Mouse (Mus musculus): ENCODE measurements around the gene Gfra4. TPM values are rescaled to one million over a fixed set of nuclear protein-coding genes. Genes with fewer than 3 reads are reported as not detected.

Gene Gfra4
- total RNA-seq (2021), result 1 to 10 TPM; 4.1 to 4.5 TPM

GRCm38 (mm10) chr2:131042988-131043387 is at the start of gene Gfra4:
Gene Gfra4 (minus strand): TSS chr2:131043088.
- no peak for DNase-seq

GRCm38 (mm10) chr2:131090852-131091251 is 48.0 kb upstream of the Gfra4 start:
- no peak for DNase-seq

- no peak for DNase-seq
Measured at GRCm38 (mm10) chr2:131089634-131090033, 46.7 kb upstream of the Gfra4 start.

- no peak for DNase-seq
Measured at GRCm38 (mm10) chr2:131088581-131088980, 45.7 kb upstream of the Gfra4 start.

GRCm38 (mm10) chr2:131086667-131087390 is 43.9 kb upstream of the Gfra4 start, which contains the start of gene Siglec1:
Gene Siglec1 (minus strand): TSS chr2:131086765.
- DNase-seq, result no peak

- no peak for DNase-seq
Measured at GRCm38 (mm10) chr2:131084206-131084605, 41.3 kb upstream of the Gfra4 start.

GRCm38 (mm10) chr2:131080507-131080906 is 37.6 kb upstream of the Gfra4 start:
- no peak for DNase-seq

- no peak for DNase-seq
Measured at GRCm38 (mm10) chr2:131072536-131072935, 29.6 kb upstream of the Gfra4 start.

GRCm38 (mm10) chr2:131067481-131067880 is 24.6 kb upstream of the Gfra4 start:
- no peak for DNase-seq

GRCm38 (mm10) chr2:131066342-131066741 is 23.5 kb upstream of the Gfra4 start:
- no peak for DNase-seq

- peak; percentile 47 for DNase-seq
Measured at GRCm38 (mm10) chr2:131063404-131063864, 20.5 kb upstream of the Gfra4 start, which contains the start of gene Adam33. Gene Adam33 (minus strand): TSS chr2:131063814.

GRCm38 (mm10) chr2:131061607-131062006 is 18.7 kb upstream of the Gfra4 start:
- DNase-seq, result no peak

GRCm38 (mm10) chr2:131060784-131061183 is 17.9 kb upstream of the Gfra4 start:
- DNase-seq, result no peak

- DNase-seq, result peak; percentile 52
Measured at GRCm38 (mm10) chr2:131059781-131060540, 17.1 kb upstream of the Gfra4 start.

GRCm38 (mm10) chr2:131059377-131059776 is 16.5 kb upstream of the Gfra4 start:
- peak; percentile 87 for DNase-seq

GRCm38 (mm10) chr2:131058672-131059071 is 15.8 kb upstream of the Gfra4 start:
- no peak for DNase-seq

- no peak for DNase-seq
Measured at GRCm38 (mm10) chr2:131056191-131056590, 13.3 kb upstream of the Gfra4 start.

- peak; percentile 79 for DNase-seq
Measured at GRCm38 (mm10) chr2:131055631-131056030, 12.7 kb upstream of the Gfra4 start.

GRCm38 (mm10) chr2:131054646-131055264 is 11.9 kb upstream of the Gfra4 start:
- no peak for DNase-seq

- DNase-seq, result no peak
Measured at GRCm38 (mm10) chr2:131053851-131054645, 11.2 kb upstream of the Gfra4 start.

GRCm38 (mm10) chr2:131052862-131053418 is 10.1 kb upstream of the Gfra4 start:
- DNase-seq, result no peak

- no peak for DNase-seq
Measured at GRCm38 (mm10) chr2:131052043-131052442, 9.2 kb upstream of the Gfra4 start.

All from heart, postnatal 4 days (tissue).